Mouse (Mus musculus) testis, adult 2 months (tissue): ENCODE data around the gene Vwa8. TPM values are rescaled to one million over a fixed set of nuclear protein-coding genes. Genes with fewer than 3 reads are reported as not detected.
A peak's percentile ranks its signal among the peaks of the same experiment; 100 is the strongest.

Source experiments
- H3K27ac ChIP-seq: fragments of 200-500 bp; 2 replicates; pipeline ENCODE4 v1.5.1; 2012; ENCODE audit warnings: low read depth, low read length; ENCODE audit not compliant: control insufficient read depth, insufficient read depth
- H3K27me3 ChIP-seq: fragments of 200-500 bp; 2 replicates; pipeline ENCODE4 v1.6.1; 2012; ENCODE audit warnings: mild to moderate bottlenecking, low read length, moderate library complexity; ENCODE audit not compliant: control insufficient read depth, insufficient read depth
- H3K36me3 ChIP-seq: fragments of 200-500 bp; 2 replicates; pipeline ENCODE4 v1.6.1; 2012; ENCODE audit warnings: mild to moderate bottlenecking, low read length; ENCODE audit not compliant: control insufficient read depth, insufficient read depth
- H3K4me1 ChIP-seq: fragments of 200-500 bp; 2 replicates; pipeline ENCODE4 v1.6.1; 2012; ENCODE audit warnings: low read length; ENCODE audit not compliant: control insufficient read depth, insufficient read depth
- H3K4me3 ChIP-seq: fragments of 200-500 bp; 2 replicates; pipeline ENCODE4 v1.5.1; 2012; ENCODE audit warnings: low read depth, mild to moderate bottlenecking, low read length, moderate library complexity, mixed read lengths; ENCODE audit not compliant: control insufficient read depth
- CTCF ChIP-seq: fragments of 200-500 bp; IDR thresholded peaks from 2 replicates; pipeline ENCODE4 v1.5.1; 2012; ENCODE audit warnings: low read depth, mild to moderate bottlenecking, inconsistent platforms, low read length, moderate library complexity; ENCODE audit not compliant: control insufficient read depth, insufficient read depth, insufficient replicate concordance
- POLR2A ChIP-seq: fragments of 200-500 bp; IDR thresholded peaks from 2 replicates; pipeline ENCODE4 v1.6.1; 2012; ENCODE audit warnings: low read depth, mild to moderate bottlenecking, inconsistent platforms, low read length, moderate library complexity; ENCODE audit not compliant: control insufficient read depth
- polyA plus RNA-seq: library from polyadenylated mRNA; depleted of rRNA; stranded (reverse); fragments of >200 nt; gene quantifications from 2 replicates; pipeline ENCODE4 v1.2.3, GENCODE M21; 2012

The Vwa8 gene
- polyA plus RNA-seq, 1 experiment: 15.6 TPM

DNA sequence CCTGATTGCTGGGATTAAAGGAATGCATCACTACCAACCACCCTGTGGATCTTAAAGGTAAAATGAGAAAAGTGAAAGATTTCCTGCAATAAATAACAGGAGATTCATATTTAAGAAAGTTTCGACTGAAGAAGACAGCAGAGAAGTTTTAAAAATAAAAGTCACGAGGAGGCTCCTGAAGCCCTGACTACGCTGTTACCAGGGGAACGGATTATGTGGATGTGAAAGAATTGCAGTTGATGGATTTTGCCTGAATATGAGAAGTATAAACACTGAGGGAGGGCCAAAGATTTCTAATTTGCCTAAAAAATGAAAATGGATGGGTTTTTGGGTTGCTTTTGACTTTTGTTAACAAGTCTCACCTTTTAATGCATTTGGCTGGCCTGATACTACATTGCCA is 24.8 kb upstream of the Vwa8 start:
- H3K36me3 ChIP-seq: no peaks in the 10 kb centered on the region
- H3K27me3 ChIP-seq: no peaks in the 10 kb centered on the region
- no peak overlapping the region for H3K4me3 ChIP-seq
- H3K4me1 ChIP-seq: no peaks in the 10 kb centered on the region
- H3K27ac ChIP-seq: no peak overlapping the region
- TF ChIP-seq POLR2A (no peak), CTCF (no peak)

- H3K4me3 ChIP-seq: no peak overlapping the region
- no peaks in the 10 kb centered on the region for H3K4me1 ChIP-seq
- H3K27me3 ChIP-seq: no peaks in the 10 kb centered on the region
- H3K36me3 ChIP-seq: no peaks in the 10 kb centered on the region
- TF ChIP-seq POLR2A (no peak), CTCF (no peak)
- no peak overlapping the region for H3K27ac ChIP-seq
These were observed 24.3 kb upstream of the Vwa8 start for GRCm38 (mm10) chr14:78824507-78824906.

DNA sequence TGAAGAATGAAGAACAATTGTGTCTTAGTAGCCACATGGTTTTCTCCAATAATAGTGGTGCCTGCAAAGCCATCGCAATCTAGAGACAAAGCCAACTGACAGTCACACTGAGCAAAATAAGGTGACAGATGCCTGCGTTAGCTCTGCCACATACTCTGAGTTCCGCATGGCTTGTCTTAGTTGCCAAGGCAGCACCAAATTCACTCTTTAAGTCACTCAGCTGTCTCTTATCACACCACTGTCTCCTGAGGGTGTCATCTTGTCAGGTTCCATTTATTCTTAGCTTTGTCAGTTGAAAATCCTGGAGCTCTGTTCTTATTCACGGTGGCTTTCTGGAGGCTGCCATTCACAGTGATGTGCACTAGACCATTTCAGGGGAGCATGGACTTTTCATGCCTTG is 17.7 kb upstream of the Vwa8 start:
- H3K36me3 ChIP-seq: no peaks in the 10 kb centered on the region
- H3K27ac ChIP-seq: no peak overlapping the region
- TF ChIP-seq CTCF (no peak), POLR2A (no peak)
- no peaks in the 10 kb centered on the region for H3K4me1 ChIP-seq
- H3K4me3 ChIP-seq: no peak overlapping the region
- no peaks in the 10 kb centered on the region for H3K27me3 ChIP-seq

DNA sequence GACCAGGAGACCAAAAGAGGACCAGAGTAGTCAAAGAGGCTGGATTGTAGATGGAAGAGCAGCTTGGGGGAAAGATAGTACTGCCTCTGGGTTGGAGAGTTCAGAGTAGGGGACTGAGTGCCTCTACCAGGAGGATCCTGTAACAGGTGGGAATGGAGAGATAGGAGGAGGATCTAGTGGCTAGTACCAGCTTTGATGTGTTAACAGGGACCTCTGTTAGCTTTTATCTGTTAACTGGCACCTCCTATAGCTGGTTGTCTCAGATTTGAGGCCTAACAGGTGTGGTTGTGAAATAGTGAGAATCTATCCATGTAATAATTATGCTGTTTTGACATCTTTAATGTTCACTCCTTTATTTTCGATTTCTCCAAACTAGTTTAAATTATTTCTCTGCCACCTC is 904 bp upstream of the Vwa8 start:
- no peaks in the 10 kb centered on the region for H3K27me3 ChIP-seq
- no peak overlapping the region for H3K27ac ChIP-seq
- H3K4me1 ChIP-seq: peaks cover 4% of the 10 kb centered on the region
- H3K36me3 ChIP-seq: no peaks in the 10 kb centered on the region
- no peak overlapping the region for H3K4me3 ChIP-seq
- TF ChIP-seq POLR2A: no peak
- no peak for TF ChIP-seq CTCF

DNA sequence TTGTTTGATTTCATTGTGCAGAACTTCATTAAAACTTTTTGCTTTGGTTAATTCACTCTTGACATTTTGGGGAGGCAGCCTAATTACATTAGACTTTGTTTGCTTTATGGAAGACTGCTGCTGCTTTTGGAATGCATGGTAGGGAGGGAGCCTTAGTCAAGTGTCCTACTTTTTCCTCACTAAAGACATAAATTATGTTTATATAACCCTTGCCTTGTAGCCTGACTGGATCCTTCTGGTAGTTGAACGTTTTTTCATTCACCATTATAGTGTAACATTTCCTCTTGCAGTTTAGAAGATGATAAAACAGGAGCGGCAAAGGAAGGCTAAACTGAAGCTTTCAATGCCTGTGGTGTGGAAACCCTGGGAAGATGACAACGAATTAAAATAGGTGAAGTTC is 375 bp upstream of the Vwa8 start:
- TF ChIP-seq POLR2A (no peak), CTCF (no peak)
- Histone ChIP-seq H3K27me3 (no peaks in the 10 kb centered on the region), H3K4me3 (peak overlapping the region; percentile 98), H3K4me1 (peaks cover 4% of the 10 kb centered on the region), H3K27ac (peak overlapping the region; percentile 79), H3K36me3 (no peaks in the 10 kb centered on the region)

DNA sequence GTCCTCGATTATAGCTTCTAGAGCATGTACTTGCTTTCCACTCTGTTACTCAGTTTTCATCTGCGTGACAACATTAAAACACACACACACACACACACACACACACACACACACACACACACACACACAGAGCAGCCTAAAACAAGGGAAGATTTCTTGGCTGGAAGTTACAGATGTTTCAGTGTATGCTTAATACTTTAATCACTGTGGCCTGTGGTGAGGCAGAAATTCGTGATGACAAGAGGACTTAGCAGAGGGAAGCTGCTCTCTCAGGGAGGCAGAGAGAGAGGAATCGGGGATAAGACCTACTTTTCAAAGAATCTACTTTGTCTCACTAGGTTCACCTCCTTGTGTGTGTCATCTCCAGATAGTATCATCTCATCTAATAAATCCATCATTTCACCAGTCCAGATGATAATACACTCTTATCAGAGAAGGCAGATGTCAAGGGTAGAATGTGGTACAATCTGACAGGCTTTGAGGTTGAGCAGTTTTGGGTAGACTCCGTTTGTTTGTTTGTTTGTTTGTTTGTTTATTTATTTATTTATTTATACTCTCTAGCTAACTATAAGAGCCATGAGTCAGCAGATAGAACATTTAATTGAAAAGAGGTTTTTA is 1.2 kb downstream of the Vwa8 start:
- no peaks in the 10 kb centered on the region for H3K27me3 ChIP-seq
- TF ChIP-seq CTCF: no peak
- TF ChIP-seq POLR2A: no peak
- H3K4me1 ChIP-seq: peaks cover 4% of the 10 kb centered on the region
- H3K4me3 ChIP-seq: no peak overlapping the region
- H3K27ac ChIP-seq: no peak overlapping the region
- no peaks in the 10 kb centered on the region for H3K36me3 ChIP-seq

GRCm38 (mm10) chr14:78850666-78851065 is 1.8 kb downstream of the Vwa8 start:
- H3K27ac ChIP-seq: no peak overlapping the region
- peaks cover 4% of the 10 kb centered on the region for H3K4me1 ChIP-seq

DNA sequence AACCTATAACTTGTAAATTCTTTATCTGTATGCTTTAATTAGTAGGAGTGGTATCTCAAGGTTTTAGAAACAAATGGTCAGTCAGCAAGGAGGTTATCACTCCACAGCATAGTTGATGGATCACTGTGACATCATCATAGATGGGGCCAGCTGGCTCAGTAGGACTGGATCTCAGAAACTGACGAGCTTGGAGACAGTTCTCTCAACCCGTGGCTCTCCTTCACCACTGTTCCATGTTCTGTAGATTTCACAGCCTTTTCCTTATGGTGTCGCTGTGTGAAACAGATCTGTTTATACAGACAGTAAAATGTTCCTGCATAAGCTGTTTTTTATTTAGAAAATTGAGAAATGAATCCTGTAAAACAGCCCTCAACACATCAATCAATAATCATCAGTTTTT is 2.5 kb downstream of the Vwa8 start:
- no peak overlapping the region for H3K4me3 ChIP-seq
- no peak for TF ChIP-seq CTCF
- no peak for TF ChIP-seq POLR2A
- no peak overlapping the region for H3K27ac ChIP-seq
- no peaks in the 10 kb centered on the region for H3K36me3 ChIP-seq
- H3K27me3 ChIP-seq: no peaks in the 10 kb centered on the region
- peaks cover 4% of the 10 kb centered on the region for H3K4me1 ChIP-seq

More at GRCm38 (mm10) chr14:78850666-78851065, 1.8 kb downstream of the Vwa8 start:
- no peaks in the 10 kb centered on the region for H3K36me3 ChIP-seq
- TF ChIP-seq POLR2A (no peak), CTCF (no peak)
- no peak overlapping the region for H3K4me3 ChIP-seq
- no peaks in the 10 kb centered on the region for H3K27me3 ChIP-seq
